Mouse (Mus musculus): ENCODE results near the gene Lcn10.

GRCm38 (mm10) chr2:25656691-25657090 lies 25.8 kb upstream of the Lcn10 start:
- TF ChIP-seq POLR2A (IDR thresholded peaks at IDR 0.05; ENCODE audit: low read depth, low read length) (no peak), CTCF (IDR thresholded peaks at IDR 0.05; ENCODE audit: extremely low read depth, insufficient read depth, insufficient read length, insufficient replicate concordance) (no peak)
